Mouse (Mus musculus): Measurements from ENCODE around the gene Dnajc21. TPM values are rescaled to one million over a fixed set of nuclear protein-coding genes. Genes with fewer than 3 reads are reported as not detected.
A peak's percentile ranks its signal among the peaks of the same experiment; 100 is the strongest.
"Not testable (repeated sequence)": the region's sequence is repeated elsewhere in the genome, so short reads cannot be mapped to it uniquely, and the experiment has no call there.

Dnajc21 gene
- 25.0 and 28.3 TPM in 2 replicates for polyA plus RNA-seq (2012; rRNA removed)

- peaks cover 4% of the 10 kb centered on the region; the same call in 1 of the 2 replicates for H3K4me1 ChIP-seq (ENCODE audit: control insufficient read depth, insufficient read depth, low read length)
- no peak for TF ChIP-seq CTCF (IDR thresholded peaks at IDR 0.05; ENCODE audit: extremely low read depth, insufficient read depth, low read length)
- peak; percentile 54; the same call in 1 of the 2 replicates for TF ChIP-seq POLR2A (IDR thresholded peaks at IDR 0.05; ENCODE audit: extremely low read depth, insufficient read depth, low read length)
- peak within 1 kb of the TSS; percentile 73; the same call in 1 of the 2 replicates for H3K27ac ChIP-seq (ENCODE audit: insufficient read depth, low read length)
- peak within 1 kb of the TSS; percentile 68 for H3K4me3 ChIP-seq (ENCODE audit: insufficient read depth, low read length)
Observed at GRCm38 (mm10) chr15:10470151-10470831, at the start of gene Dnajc21. Gene Dnajc21 (minus strand): TSS chr15:10470516.

- H3K27ac ChIP-seq (ENCODE audit: insufficient read depth, low read length): no peak overlapping the region
- H3K4me3 ChIP-seq (ENCODE audit: insufficient read depth, low read length): no peak overlapping the region
- no peak for TF ChIP-seq POLR2A (IDR thresholded peaks at IDR 0.05; ENCODE audit: extremely low read depth, insufficient read depth, low read length)
- TF ChIP-seq CTCF (IDR thresholded peaks at IDR 0.05; ENCODE audit: extremely low read depth, insufficient read depth, low read length): no peak
- H3K4me1 ChIP-seq (ENCODE audit: control insufficient read depth, insufficient read depth, low read length): no peaks in the 10 kb centered on the region
Observed at GRCm38 (mm10) chr15:10515166-10515565, 44.9 kb upstream of the Dnajc21 start.

- Histone ChIP-seq H3K27ac (ENCODE audit: insufficient read depth, low read length) (no peak overlapping the region), H3K4me1 (ENCODE audit: control insufficient read depth, insufficient read depth, low read length) (no peaks in the 10 kb centered on the region), H3K4me3 (ENCODE audit: insufficient read depth, low read length) (no peak overlapping the region)
- TF ChIP-seq POLR2A (IDR thresholded peaks at IDR 0.05; ENCODE audit: extremely low read depth, insufficient read depth, low read length) (no peak), CTCF (IDR thresholded peaks at IDR 0.05; ENCODE audit: extremely low read depth, insufficient read depth, low read length) (no peak)
Observed at GRCm38 (mm10) chr15:10506099-10506498, 35.8 kb upstream of the Dnajc21 start.

- Histone ChIP-seq H3K4me1 (ENCODE audit: control insufficient read depth, insufficient read depth, low read length) (no peaks in the 10 kb centered on the region), H3K27ac (ENCODE audit: insufficient read depth, low read length) (no peak overlapping the region), H3K4me3 (ENCODE audit: insufficient read depth, low read length) (no peak overlapping the region)
- TF ChIP-seq CTCF (IDR thresholded peaks at IDR 0.05; ENCODE audit: extremely low read depth, insufficient read depth, low read length) (peak; percentile 87), POLR2A (IDR thresholded peaks at IDR 0.05; ENCODE audit: extremely low read depth, insufficient read depth, low read length) (no peak)
Observed at GRCm38 (mm10) chr15:10500838-10501719, 30.8 kb upstream of the Dnajc21 start.

GRCm38 (mm10) chr15:10500035-10500434 is 29.7 kb upstream of the Dnajc21 start:
- Histone ChIP-seq H3K4me1 (ENCODE audit: control insufficient read depth, insufficient read depth, low read length) (no peaks in the 10 kb centered on the region), H3K27ac (ENCODE audit: insufficient read depth, low read length) (no peak overlapping the region), H3K4me3 (ENCODE audit: insufficient read depth, low read length) (no peak overlapping the region)
- TF ChIP-seq CTCF (IDR thresholded peaks at IDR 0.05; ENCODE audit: extremely low read depth, insufficient read depth, low read length) (no peak), POLR2A (IDR thresholded peaks at IDR 0.05; ENCODE audit: extremely low read depth, insufficient read depth, low read length) (no peak)

GRCm38 (mm10) chr15:10499593-10499992 is 29.3 kb upstream of the Dnajc21 start:
- Histone ChIP-seq H3K4me3 (ENCODE audit: insufficient read depth, low read length) (no peak overlapping the region), H3K4me1 (ENCODE audit: control insufficient read depth, insufficient read depth, low read length) (no peaks in the 10 kb centered on the region), H3K27ac (ENCODE audit: insufficient read depth, low read length) (no peak overlapping the region)
- TF ChIP-seq CTCF (IDR thresholded peaks at IDR 0.05; ENCODE audit: extremely low read depth, insufficient read depth, low read length) (no peak), POLR2A (IDR thresholded peaks at IDR 0.05; ENCODE audit: extremely low read depth, insufficient read depth, low read length) (no peak)

- not testable (repeated sequence) for H3K4me3 ChIP-seq (ENCODE audit: insufficient read depth, low read length); H3K27ac ChIP-seq (ENCODE audit: insufficient read depth, low read length); H3K4me1 ChIP-seq (ENCODE audit: control insufficient read depth, insufficient read depth, low read length)
Observed at GRCm38 (mm10) chr15:10496696-10497095, 26.4 kb upstream of the Dnajc21 start.

GRCm38 (mm10) chr15:10495944-10496343 is 25.6 kb upstream of the Dnajc21 start:
- Histone ChIP-seq H3K27ac (ENCODE audit: insufficient read depth, low read length) (no peak overlapping the region), H3K4me1 (ENCODE audit: control insufficient read depth, insufficient read depth, low read length) (no peaks in the 10 kb centered on the region), H3K4me3 (ENCODE audit: insufficient read depth, low read length) (no peak overlapping the region)
- TF ChIP-seq POLR2A (IDR thresholded peaks at IDR 0.05; ENCODE audit: extremely low read depth, insufficient read depth, low read length) (no peak), CTCF (IDR thresholded peaks at IDR 0.05; ENCODE audit: extremely low read depth, insufficient read depth, low read length) (no peak)

- no peak for TF ChIP-seq CTCF (IDR thresholded peaks at IDR 0.05; ENCODE audit: extremely low read depth, insufficient read depth, low read length)
- TF ChIP-seq POLR2A (IDR thresholded peaks at IDR 0.05; ENCODE audit: extremely low read depth, insufficient read depth, low read length): no peak
- Histone ChIP-seq H3K4me3 (ENCODE audit: insufficient read depth, low read length) (no peak overlapping the region), H3K4me1 (ENCODE audit: control insufficient read depth, insufficient read depth, low read length) (no peaks in the 10 kb centered on the region), H3K27ac (ENCODE audit: insufficient read depth, low read length) (no peak overlapping the region)
Observed at GRCm38 (mm10) chr15:10490101-10490500, 19.8 kb upstream of the Dnajc21 start.

GRCm38 (mm10) chr15:10487246-10487645 is 16.9 kb upstream of the Dnajc21 start:
- TF ChIP-seq POLR2A (IDR thresholded peaks at IDR 0.05; ENCODE audit: extremely low read depth, insufficient read depth, low read length) (no peak), CTCF (IDR thresholded peaks at IDR 0.05; ENCODE audit: extremely low read depth, insufficient read depth, low read length) (no peak)
- no peaks in the 10 kb centered on the region for H3K4me1 ChIP-seq (ENCODE audit: control insufficient read depth, insufficient read depth, low read length)
- H3K27ac ChIP-seq (ENCODE audit: insufficient read depth, low read length): no peak overlapping the region
- H3K4me3 ChIP-seq (ENCODE audit: insufficient read depth, low read length): no peak overlapping the region; the same call in 1 of the 2 replicates

Measured in cortical plate, adult 2 months (tissue).